Mouse (Mus musculus) ES-Bruce4 (cell line): ENCODE measurements around the gene Tulp3. TPM values are rescaled to one million over a fixed set of nuclear protein-coding genes. Genes with fewer than 3 reads are reported as not detected.
A peak's percentile ranks its signal among the peaks of the same experiment; 100 is the strongest.

ENCODE experiments used
- H3K27ac ChIP-seq: 2 replicates; pipeline ENCODE4 v1.5.1; 2012; ENCODE audit warnings: low read length, inconsistent platforms; ENCODE audit not compliant: insufficient read depth
- H3K27me3 ChIP-seq: 2 replicates; pipeline ENCODE4 v1.6.1; 2012; ENCODE audit warnings: mild to moderate bottlenecking, low read length, inconsistent platforms; ENCODE audit not compliant: control insufficient read depth, poor library complexity, insufficient read depth, severe bottlenecking
- H3K36me3 ChIP-seq: 2 replicates; pipeline ENCODE4 v1.6.1; 2012; ENCODE audit warnings: inconsistent platforms, mild to moderate bottlenecking, low read length, moderate library complexity; ENCODE audit not compliant: control insufficient read depth, poor library complexity, insufficient read depth, severe bottlenecking
- H3K4me1 ChIP-seq: one replicate; pipeline ENCODE4 v1.8.1; 2011; ENCODE audit warnings: low read length; ENCODE audit not compliant: control insufficient read depth, insufficient read depth
- H3K4me3 ChIP-seq: 2 replicates; pipeline ENCODE4 v1.5.1; 2011; ENCODE audit warnings: low read depth, mild to moderate bottlenecking, low read length
- H3K9ac ChIP-seq: 2 replicates; pipeline ENCODE4 v1.6.1; 2012; ENCODE audit warnings: low read depth, mild to moderate bottlenecking, inconsistent platforms; ENCODE audit not compliant: poor library complexity, severe bottlenecking
- H3K9me3 ChIP-seq: replicated peaks from 2 replicates; pipeline ENCODE4 v1.6.1; 2012; ENCODE audit warnings: mild to moderate bottlenecking, low read length, inconsistent platforms; ENCODE audit not compliant: control insufficient read depth, poor library complexity, insufficient read depth, severe bottlenecking
- CTCF ChIP-seq: IDR thresholded peaks from one replicate; pipeline ENCODE4 v1.8.1; 2011; ENCODE audit warnings: low read depth, low read length
- EP300 ChIP-seq: IDR thresholded peaks from 2 replicates; pipeline ENCODE4 v1.6.1; 2011; ENCODE audit warnings: low read depth, low read length; ENCODE audit not compliant: insufficient read depth
- POLR2A ChIP-seq: IDR thresholded peaks from one replicate; pipeline ENCODE4 v1.8.1; 2011; ENCODE audit warnings: low read length; ENCODE audit not compliant: insufficient read depth
- polyA plus RNA-seq: library from polyadenylated mRNA; stranded (reverse); fragments of >200 nt; gene quantifications from 2 replicates; pipeline ENCODE4 v1.2.4, GENCODE M21; 2011; ENCODE audit warnings: low read depth; ENCODE audit not compliant: missing spikeins, insufficient read depth, insufficient read length

Gene Tulp3
- polyA plus RNA-seq, 1 experiment, result 57.4 TPM

GRCm38 (mm10) chr6:128282126-128282525 lies 73.5 kb downstream of the Tulp3 start:
- no peak overlapping the region for H3K9ac ChIP-seq
- H3K9me3 ChIP-seq, result no peaks in the 10 kb centered on the region
- H3K27ac ChIP-seq, result peak overlapping the region; percentile 92
- TF ChIP-seq POLR2A (no peak), CTCF (no peak), EP300 (peak; percentile 96)
- no peaks in the 10 kb centered on the region for H3K36me3 ChIP-seq
- H3K27me3 ChIP-seq, result no peaks in the 10 kb centered on the region
- peaks cover 13% of the 10 kb centered on the region for H3K4me1 ChIP-seq
- no peak overlapping the region for H3K4me3 ChIP-seq

DNA sequence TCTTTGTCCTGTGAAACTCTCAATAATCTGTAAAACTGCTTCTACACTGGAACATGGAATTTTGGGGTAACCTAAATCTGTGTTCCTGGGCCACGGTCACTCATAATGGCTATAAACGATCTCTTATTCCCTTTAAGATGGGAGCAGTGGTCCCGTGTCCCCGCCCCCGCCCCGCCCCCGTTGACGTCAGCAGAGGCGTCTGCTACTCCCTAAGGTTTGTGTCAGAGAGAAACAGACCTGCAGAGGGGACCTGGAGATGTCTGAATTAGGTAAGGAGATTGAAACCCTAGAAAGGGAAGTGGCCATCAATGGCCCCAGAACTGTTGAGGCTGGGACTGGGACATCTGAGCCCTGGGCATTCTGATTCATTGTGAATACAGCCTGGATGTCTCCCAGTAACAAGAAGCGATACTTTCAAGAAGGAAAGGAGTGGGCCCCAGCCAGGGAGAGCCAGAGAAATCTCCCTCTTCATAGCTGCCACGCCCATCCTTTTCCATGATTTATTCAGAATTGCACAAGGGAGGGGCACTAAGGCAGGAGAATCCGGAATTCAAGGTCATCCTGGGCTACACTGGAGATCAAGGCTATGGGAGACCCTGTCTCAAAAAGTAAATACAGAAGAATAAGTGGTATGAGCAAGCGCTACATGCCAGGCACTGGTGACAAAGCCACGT lies 75.0 kb downstream of the Tulp3 start:
- Histone ChIP-seq H3K4me3 (peak overlapping the region; percentile 69), H3K27me3 (no peaks in the 10 kb centered on the region), H3K27ac (peak overlapping the region; percentile 98), H3K4me1 (peaks cover 14% of the 10 kb centered on the region), H3K36me3 (no peaks in the 10 kb centered on the region), H3K9ac (0 out of 2 replicates have a peak overlapping the region, but pooled peaks have one; percentile 47), H3K9me3 (no peaks in the 10 kb centered on the region)
- TF ChIP-seq CTCF, result no peak
- peak; percentile 76 for TF ChIP-seq EP300

DNA sequence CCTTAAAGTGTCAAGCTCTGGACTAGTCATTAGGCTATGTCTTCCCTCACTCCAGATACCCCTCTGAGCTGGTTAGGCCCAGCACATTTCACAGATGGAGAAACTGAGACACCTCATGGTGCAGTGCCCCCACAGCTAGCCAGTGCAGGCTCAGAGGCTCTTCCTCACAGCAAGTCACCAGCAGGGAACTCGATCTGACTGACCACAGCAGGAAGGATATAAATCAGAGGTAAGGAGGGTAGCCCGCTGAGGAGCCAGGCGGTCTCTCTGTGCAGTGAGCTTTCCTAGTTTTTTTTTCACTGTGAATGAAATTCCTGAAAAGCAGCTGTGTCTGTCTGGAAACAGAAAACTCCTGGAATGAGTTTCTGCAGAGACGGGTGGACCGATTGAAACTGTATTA lies 76.0 kb downstream of the Tulp3 start:
- Histone ChIP-seq H3K9me3 (no peaks in the 10 kb centered on the region), H3K9ac (peak overlapping the region; percentile 47; the same call in 1 of the 2 replicates), H3K27me3 (no peaks in the 10 kb centered on the region), H3K36me3 (no peaks in the 10 kb centered on the region), H3K27ac (peak overlapping the region; percentile 46), H3K4me3 (no peak overlapping the region), H3K4me1 (peaks cover 17% of the 10 kb centered on the region)
- TF ChIP-seq POLR2A, result no peak
- no peak for TF ChIP-seq CTCF
- no peak for TF ChIP-seq EP300

DNA sequence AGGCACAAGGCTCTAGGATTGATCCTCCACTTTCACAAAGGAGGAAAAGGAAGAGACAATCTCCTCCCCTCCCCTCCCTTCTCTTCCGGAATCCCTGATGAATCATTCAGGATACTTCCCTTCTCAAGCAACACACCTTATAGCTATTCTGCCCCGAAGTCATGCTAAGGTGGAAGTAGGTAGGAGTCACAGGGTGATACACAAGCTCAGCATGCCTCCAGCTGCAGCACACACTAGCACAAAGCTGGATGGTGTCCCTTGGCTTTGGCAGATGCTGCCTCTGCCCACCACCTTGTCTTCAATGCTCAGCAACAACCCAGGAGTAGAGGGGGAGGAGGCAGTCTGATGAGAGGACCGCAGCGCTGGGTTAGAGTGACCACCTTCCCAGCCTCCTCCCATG lies 76.6 kb downstream of the Tulp3 start:
- TF ChIP-seq CTCF, result no peak
- no peak for TF ChIP-seq POLR2A
- TF ChIP-seq EP300, result no peak
- Histone ChIP-seq H3K27me3 (no peaks in the 10 kb centered on the region), H3K9ac (no peak overlapping the region), H3K27ac (peak overlapping the region; percentile 46), H3K36me3 (no peaks in the 10 kb centered on the region), H3K9me3 (no peaks in the 10 kb centered on the region), H3K4me3 (0 out of 2 replicates have a peak overlapping the region, but pooled peaks have one; percentile 4), H3K4me1 (peaks cover 17% of the 10 kb centered on the region)

DNA sequence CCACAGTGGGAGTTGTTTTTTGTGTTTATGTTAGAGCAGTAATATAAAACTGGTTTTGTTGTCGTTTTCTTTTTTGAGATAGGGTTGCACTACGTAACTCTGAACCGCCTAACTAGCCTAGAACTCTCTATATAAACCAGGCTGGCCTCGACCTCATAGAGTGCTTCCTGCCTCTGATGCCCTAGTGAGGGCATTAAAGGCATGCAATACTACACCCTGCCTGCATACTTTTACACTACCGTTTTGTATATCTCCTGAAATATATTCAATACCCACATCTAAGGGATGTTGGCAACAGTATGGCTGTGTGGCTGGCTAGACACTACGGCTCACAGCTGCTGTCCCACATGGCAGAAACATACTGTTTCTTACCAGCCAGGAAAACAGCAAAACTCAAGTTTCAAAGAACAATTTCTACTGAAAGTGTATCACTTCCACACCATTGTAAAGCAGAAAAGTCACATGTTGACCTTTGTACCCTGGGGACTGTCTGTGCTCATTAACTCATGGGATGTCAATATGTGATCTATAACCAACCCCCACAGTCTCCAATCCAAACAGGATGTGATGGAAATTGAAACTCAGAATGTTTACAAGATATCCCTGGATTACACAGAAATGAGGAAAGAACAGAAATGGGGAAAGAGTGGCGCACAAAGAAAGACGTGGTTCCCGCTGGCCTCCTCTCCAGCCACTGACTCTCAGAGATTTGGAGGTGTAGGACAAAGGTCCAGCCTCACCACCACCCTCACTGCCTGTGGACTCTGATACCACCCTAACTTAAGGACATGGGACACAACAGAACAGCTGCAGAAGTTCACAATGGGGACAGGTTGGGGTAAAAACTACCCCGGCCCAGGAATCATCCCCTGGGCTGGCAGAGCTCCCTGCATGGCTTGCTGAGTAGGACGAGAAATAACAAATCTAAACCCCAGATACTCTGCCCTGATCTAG lies 78.2 kb downstream of the Tulp3 start:
- no peak for TF ChIP-seq POLR2A
- TF ChIP-seq CTCF, result no peak
- TF ChIP-seq EP300, result no peak
- no peak overlapping the region for H3K9ac ChIP-seq

DNA sequence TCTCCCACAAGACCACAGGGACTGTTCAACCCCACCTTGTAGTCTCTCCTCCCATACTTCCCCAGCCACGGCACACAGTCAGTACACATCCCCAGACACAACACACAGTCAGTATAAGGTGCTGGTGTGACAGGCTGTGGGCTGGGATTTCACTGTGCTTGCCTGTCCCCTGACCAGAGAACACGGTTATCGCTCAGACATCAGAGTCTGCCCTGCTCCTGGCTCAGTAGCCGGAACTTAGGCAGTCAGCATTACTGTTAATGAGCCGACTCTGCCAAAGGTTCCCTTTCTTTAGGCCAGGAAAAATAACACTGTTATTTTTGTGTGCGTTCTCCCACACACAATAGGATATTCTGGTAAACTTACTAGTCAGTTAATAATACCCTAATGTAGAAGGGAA lies 79.3 kb downstream of the Tulp3 start:
- TF ChIP-seq POLR2A (no peak), CTCF (no peak), EP300 (no peak)
- no peak overlapping the region for H3K4me3 ChIP-seq
- no peaks in the 10 kb centered on the region for H3K36me3 ChIP-seq
- H3K27me3 ChIP-seq, result no peaks in the 10 kb centered on the region
- H3K9ac ChIP-seq, result no peak overlapping the region
- peaks cover 14% of the 10 kb centered on the region for H3K4me1 ChIP-seq
- no peaks in the 10 kb centered on the region for H3K9me3 ChIP-seq
- no peak overlapping the region for H3K27ac ChIP-seq

More for the DNA sequence above, 78.2 kb downstream of the Tulp3 start:
- no peaks in the 10 kb centered on the region for H3K9me3 ChIP-seq
- no peaks in the 10 kb centered on the region for H3K36me3 ChIP-seq
- no peak overlapping the region for H3K4me3 ChIP-seq
- H3K4me1 ChIP-seq, result peaks cover 15% of the 10 kb centered on the region
- H3K27ac ChIP-seq, result no peak overlapping the region
- H3K27me3 ChIP-seq, result no peaks in the 10 kb centered on the region
